Mouse (Mus musculus) embryonic facial prominence, embryonic 14.5 days (tissue): ENCODE data around the gene Itpr3. TPM values are rescaled to one million over a fixed set of nuclear protein-coding genes. Genes with fewer than 3 reads are reported as not detected.

Experiments used
- ATAC-seq: fragments of 200-750 bp; cut with Nextera tagmentation; 2 replicates; pipeline ENCODE4 v1.8.0; 2017; ENCODE audit warnings: low read depth, moderate number of reproducible peaks, moderate TSS enrichment
- DNase-seq: peaks from one replicate; pipeline ENCODE4 v3.0.0-alpha.2; 2015; ENCODE audit warnings: low spot score
- H3K27ac ChIP-seq: fragments of 300-500 bp; sonication (generic); replicated peaks from 2 replicates; pipeline ENCODE4 v1.5.1; 2014; ENCODE audit warnings: low read depth, mild to moderate bottlenecking, low read length, moderate library complexity
- H3K27me3 ChIP-seq: fragments of 300-500 bp; sonication (generic); replicated peaks from 2 replicates; pipeline ENCODE4 v1.6.1; 2014; ENCODE audit warnings: low read length; ENCODE audit not compliant: control insufficient read depth, insufficient read depth
- H3K36me3 ChIP-seq: fragments of 300-500 bp; sonication (generic); 2 replicates; pipeline ENCODE4 v1.6.1; 2014; ENCODE audit warnings: low read length, mixed read lengths; ENCODE audit not compliant: control insufficient read depth, insufficient read depth
- H3K4me1 ChIP-seq: fragments of 300-500 bp; sonication (generic); 2 replicates; pipeline ENCODE4 v1.6.1; 2014; ENCODE audit warnings: antibody characterized with exemption, low read length; ENCODE audit not compliant: control insufficient read depth, insufficient read depth
- H3K4me2 ChIP-seq: fragments of 300-500 bp; sonication (generic); 2 replicates; pipeline ENCODE4 v1.6.1; 2014; ENCODE audit warnings: low read depth, mild to moderate bottlenecking, low read length, moderate library complexity, mixed read lengths
- H3K4me3 ChIP-seq: fragments of 300-500 bp; sonication (generic); 2 replicates; pipeline ENCODE4 v1.5.1; 2014; ENCODE audit warnings: low read depth, mild to moderate bottlenecking, low read length
- H3K9ac ChIP-seq: fragments of 300-500 bp; sonication (generic); 2 replicates; pipeline ENCODE4 v1.6.1; 2014; ENCODE audit warnings: low read depth, mild to moderate bottlenecking, low read length, moderate library complexity, mixed read lengths
- H3K9me3 ChIP-seq: fragments of 300-500 bp; sonication (generic); 2 replicates; pipeline ENCODE4 v1.6.1; 2016; ENCODE audit warnings: low read length; ENCODE audit not compliant: control insufficient read depth
- WGBS: fragments of 180-500 bp; shearing (Covaris S2); extraction: QIAGEN DNeasy Blood & Tissue Kit; methylation state at CpG from one replicate; pipeline ENCODE4 v1.1.7; 2014; 5-methylcytosine and 5-hydroxymethylcytosine counted together
- polyA plus RNA-seq: library from polyadenylated mRNA; unstranded; fragments of >200 nt; fragmentation: Nextera tagmentation; extraction: Ambion mirVana; gene quantifications from 2 replicates; pipeline ENCODE4 v1.2.1, GENCODE M21; 2014

Gene Itpr3
- polyA plus RNA-seq, 1 experiment from 2014 or later = 5.0 TPM

- Histone ChIP-seq H3K27me3 (no peaks in the 10 kb centered on the region), H3K9me3 (no peaks in the 10 kb centered on the region), H3K4me1 (peaks cover 17% of the 10 kb centered on the region), H3K4me3 (no peak overlapping the region), H3K9ac (no peak overlapping the region), H3K36me3 (peaks cover 12% of the 10 kb centered on the region; the same call in 1 of the 2 replicates), H3K4me2 (no peak overlapping the region), H3K27ac (no peak overlapping the region)
- no peak for ATAC-seq
- WGBS = 77% methylated on average over 13 of the region's 13 CpGs
- DNase-seq = no peak
Observed at GRCm38 (mm10) chr17:27129291-27129690, 72.2 kb downstream of the Itpr3 start.

- H3K36me3 ChIP-seq = peaks cover 7% of the 10 kb centered on the region; the same call in 1 of the 2 replicates
- H3K4me2 ChIP-seq = no peak overlapping the region
- H3K27me3 ChIP-seq = no peaks in the 10 kb centered on the region
- ATAC-seq = no peak
- no peaks in the 10 kb centered on the region for H3K9me3 ChIP-seq
- DNase-seq = no peak
- no peak overlapping the region for H3K4me3 ChIP-seq
- peaks cover 17% of the 10 kb centered on the region for H3K4me1 ChIP-seq
- WGBS = 82% methylated on average over 6 of the region's 7 CpGs
- H3K27ac ChIP-seq = no peak overlapping the region
- H3K9ac ChIP-seq = no peak overlapping the region
Observed at GRCm38 (mm10) chr17:27129819-27130218, 72.7 kb downstream of the Itpr3 start.

- Histone ChIP-seq H3K36me3 (0 out of 2 replicates have a peak, but pooled peaks cover 4% of the 10 kb centered on the region), H3K4me3 (no peak overlapping the region), H3K4me2 (no peak overlapping the region), H3K27me3 (no peaks in the 10 kb centered on the region), H3K27ac (no peak overlapping the region), H3K4me1 (peaks cover 17% of the 10 kb centered on the region), H3K9ac (peak overlapping the region; percentile 19; the same call in 1 of the 2 replicates), H3K9me3 (no peaks in the 10 kb centered on the region)
- DNase-seq (peak; percentile 37), ATAC-seq (no peak)
- WGBS = 54% methylated on average over 9 of the region's 9 CpGs
Observed at GRCm38 (mm10) chr17:27130246-27130645, 73.1 kb downstream of the Itpr3 start.

GRCm38 (mm10) chr17:27131240-27131665, 74.1 kb downstream of the Itpr3 start:
- no peak overlapping the region for H3K27ac ChIP-seq
- DNase-seq (no peak), ATAC-seq (no peak)
- peaks cover 17% of the 10 kb centered on the region for H3K4me1 ChIP-seq
- H3K9me3 ChIP-seq = no peaks in the 10 kb centered on the region
- H3K9ac ChIP-seq = no peak overlapping the region
- H3K27me3 ChIP-seq = no peaks in the 10 kb centered on the region
- 0 out of 2 replicates have a peak, but pooled peaks cover 4% of the 10 kb centered on the region for H3K36me3 ChIP-seq
- 85% methylated on average over 10 of the region's 10 CpGs for WGBS
- no peak overlapping the region for H3K4me2 ChIP-seq
- H3K4me3 ChIP-seq = no peak overlapping the region

GRCm38 (mm10) chr17:27132238-27132637, 75.1 kb downstream of the Itpr3 start:
- H3K36me3 ChIP-seq = 0 out of 2 replicates have a peak, but pooled peaks cover 4% of the 10 kb centered on the region
- ATAC-seq (no peak), DNase-seq (no peak)
- peaks cover 17% of the 10 kb centered on the region for H3K4me1 ChIP-seq
- no peak overlapping the region for H3K9ac ChIP-seq
- H3K4me3 ChIP-seq = no peak overlapping the region
- H3K9me3 ChIP-seq = no peaks in the 10 kb centered on the region
- H3K27me3 ChIP-seq = no peaks in the 10 kb centered on the region
- H3K4me2 ChIP-seq = no peak overlapping the region
- H3K27ac ChIP-seq = no peak overlapping the region
- WGBS = 83% methylated on average over 10 of the region's 10 CpGs

GRCm38 (mm10) chr17:27133551-27134141, 76.5 kb downstream of the Itpr3 start, which contains the start of gene Uqcc2:
Gene Uqcc2, minus strand, starts transcription at chr17:27133916.
- H3K36me3 ChIP-seq = 0 out of 2 replicates have a peak, but pooled peaks cover 4% of the 10 kb centered on the region
- peak; percentile 95 for ATAC-seq
- peak within 1 kb of the TSS; percentile 24; the same call in 1 of the 2 replicates for H3K27ac ChIP-seq
- peak within 1 kb of the TSS; percentile 53 for H3K4me2 ChIP-seq
- H3K9ac ChIP-seq = peak within 1 kb of the TSS; percentile 64
- peaks cover 17% of the 10 kb centered on the region for H3K4me1 ChIP-seq
- peak; percentile 99 for DNase-seq
- H3K4me3 ChIP-seq = peak within 1 kb of the TSS; percentile 49
- no peaks in the 10 kb centered on the region for H3K9me3 ChIP-seq
- no peaks in the 10 kb centered on the region for H3K27me3 ChIP-seq
- WGBS = 0% methylated on average over 33 of the region's 46 CpGs

- H3K27me3 ChIP-seq = no peaks in the 10 kb centered on the region
- ATAC-seq (peak; percentile 2), DNase-seq (no peak)
- H3K4me1 ChIP-seq = peaks cover 17% of the 10 kb centered on the region
- H3K27ac ChIP-seq = no peak overlapping the region
- peak overlapping the region; percentile 53 for H3K4me2 ChIP-seq
- H3K36me3 ChIP-seq = 0 out of 2 replicates have a peak, but pooled peaks cover 4% of the 10 kb centered on the region
- H3K4me3 ChIP-seq = peak overlapping the region; percentile 49
- no peaks in the 10 kb centered on the region for H3K9me3 ChIP-seq
- H3K9ac ChIP-seq = peak overlapping the region; percentile 64
- WGBS = 18% methylated on average over 8 of the region's 9 CpGs
Observed at GRCm38 (mm10) chr17:27134187-27134586, 77.1 kb downstream of the Itpr3 start.

- H3K9me3 ChIP-seq = no peaks in the 10 kb centered on the region
- 31% methylated on average over 3 of the region's 3 CpGs for WGBS
- H3K4me3 ChIP-seq = no peak overlapping the region
- no peaks in the 10 kb centered on the region for H3K27me3 ChIP-seq
- H3K36me3 ChIP-seq = 0 out of 2 replicates have a peak, but pooled peaks cover 4% of the 10 kb centered on the region
- H3K9ac ChIP-seq = no peak overlapping the region
- no peak for DNase-seq
- H3K4me2 ChIP-seq = no peak overlapping the region
- no peak for ATAC-seq
- H3K4me1 ChIP-seq = peaks cover 17% of the 10 kb centered on the region
- no peak overlapping the region for H3K27ac ChIP-seq
Observed at GRCm38 (mm10) chr17:27134715-27135114, 77.6 kb downstream of the Itpr3 start.

- Histone ChIP-seq H3K27me3 (no peaks in the 10 kb centered on the region), H3K4me1 (peaks cover 6% of the 10 kb centered on the region; the same call in 1 of the 2 replicates), H3K4me3 (no peak overlapping the region), H3K9me3 (no peaks in the 10 kb centered on the region), H3K36me3 (no peaks in the 10 kb centered on the region), H3K27ac (no peak overlapping the region), H3K9ac (no peak overlapping the region), H3K4me2 (no peak overlapping the region)
- ATAC-seq = no peak
- no peak for DNase-seq
- WGBS = 68% methylated on average over 9 of the region's 9 CpGs
Observed at GRCm38 (mm10) chr17:27138396-27138795, 81.3 kb downstream of the Itpr3 start.
